Mouse (Mus musculus) MEL (cell line): Measurements from ENCODE around the gene Zfp553. TPM values are rescaled to one million over a fixed set of nuclear protein-coding genes. Genes with fewer than 3 reads are reported as not detected.
A peak's percentile ranks its signal among the peaks of the same experiment; 100 is the strongest.

Source experiments
- DNase-seq: peaks from one replicate; pipeline ENCODE4 v3.0.0; 2011; ENCODE audit warnings: low read depth, low spot score
- H3K27ac ChIP-seq: 2 replicates; pipeline ENCODE4 v1.5.1; 2012; ENCODE audit warnings: low read depth, mild to moderate bottlenecking, control low read depth, low read length, moderate library complexity; ENCODE audit not compliant: control insufficient read depth
- H3K27me3 ChIP-seq, 2 experiments: fragments of 150-350 bp in 1 of 2; sonication (generic) in 1 of 2; 2 replicates each; pipeline ENCODE4 v1.6.1; 2012; ENCODE audit warnings: low read length in 2 of 2, mild to moderate bottlenecking in 2 of 2, improper control_type of control experiment in 1 of 2, moderate library complexity in 1 of 2; ENCODE audit not compliant: insufficient read depth in 2 of 2, control insufficient read depth in 1 of 2
- H3K36me3 ChIP-seq, 2 experiments: 2 replicates each; pipeline ENCODE4 v1.6.1; 2012 to 2014; ENCODE audit warnings: low read length in 2 of 2, improper control_type of control experiment in 1 of 2, inconsistent platforms in 1 of 2, mild to moderate bottlenecking in 1 of 2; ENCODE audit not compliant: insufficient read depth in 2 of 2, control insufficient read depth in 1 of 2
- H3K4me1 ChIP-seq, 2 experiments: fragments of 150-350 bp in 1 of 2; sonication (generic) in 1 of 2; 2 replicates each; pipeline ENCODE4 v1.6.1; 2012; ENCODE audit warnings: low read length in 2 of 2, improper control_type of control experiment in 1 of 2, mild to moderate bottlenecking in 1 of 2; ENCODE audit not compliant: insufficient read depth in 2 of 2, control insufficient read depth in 1 of 2
- H3K4me3 ChIP-seq, 2 experiments: fragments of 150-350 bp in 1 of 2; sonication (generic) in 1 of 2; 2 replicates each; pipeline ENCODE4 v1.5.1; 2012; ENCODE audit warnings: low read depth in 2 of 2, low read length in 2 of 2, mild to moderate bottlenecking in 2 of 2, moderate library complexity in 2 of 2, control low read depth in 1 of 2, improper control_type of control experiment in 1 of 2; ENCODE audit not compliant: control insufficient read depth in 1 of 2, insufficient read depth in 1 of 2
- H3K79me2 ChIP-seq: 2 replicates; pipeline ENCODE4 v1.6.1; 2012; ENCODE audit warnings: mild to moderate bottlenecking, low read length, moderate library complexity; ENCODE audit not compliant: control insufficient read depth, poor library complexity, insufficient read depth
- H3K9ac ChIP-seq: 2 replicates; pipeline ENCODE4 v1.6.1; 2012; ENCODE audit warnings: low read depth, mild to moderate bottlenecking, control low read depth, low read length, moderate library complexity; ENCODE audit not compliant: control insufficient read depth, poor library complexity, severe bottlenecking
- H3K9me3 ChIP-seq: fragments of 150-350 bp; sonication (generic); replicated peaks from 2 replicates; pipeline ENCODE4 v1.6.1; 2012; ENCODE audit warnings: mild to moderate bottlenecking, low read length, improper control_type of control experiment, moderate library complexity; ENCODE audit not compliant: insufficient read depth
- BHLHE40 ChIP-seq: IDR thresholded peaks from 2 replicates; pipeline ENCODE4 v1.6.1; 2012; ENCODE audit warnings: low read depth, mild to moderate bottlenecking, inconsistent platforms, low read length, improper control_type of control experiment, borderline replicate concordance
- CHD2 ChIP-seq: IDR thresholded peaks from 2 replicates; pipeline ENCODE4 v1.6.1; 2011; ENCODE audit warnings: low read length, improper control_type of control experiment
- EP300 ChIP-seq, 2 experiments: IDR thresholded peaks; 2 replicates each; pipeline ENCODE4 v1.6.1; 2011; ENCODE audit warnings: improper control_type of control experiment in 2 of 2, low read length in 2 of 2, low read depth in 1 of 2, mild to moderate bottlenecking in 1 of 2
- ETS1 ChIP-seq: IDR thresholded peaks from 2 replicates; pipeline ENCODE4 v1.6.1; 2012; ENCODE audit warnings: low read depth, mild to moderate bottlenecking, inconsistent platforms, low read length, improper control_type of control experiment, moderate library complexity
- GATA1 ChIP-seq: IDR thresholded peaks from 2 replicates; pipeline ENCODE4 v1.6.1; 2011; ENCODE audit warnings: low read depth, low read length, improper control_type of control experiment
- HCFC1 ChIP-seq: IDR thresholded peaks from 2 replicates; pipeline ENCODE4 v1.6.1; 2012; ENCODE audit warnings: low read depth, mild to moderate bottlenecking, inconsistent platforms, low read length, improper control_type of control experiment, moderate library complexity
- JUND ChIP-seq: IDR thresholded peaks from 2 replicates; pipeline ENCODE4 v1.6.1; 2011; ENCODE audit warnings: low read depth, mild to moderate bottlenecking, improper control_type of control experiment, low read length
- KAT2A ChIP-seq: conservative IDR thresholded peaks from 2 replicates; pipeline ENCODE4 v1.6.1; 2012; ENCODE audit warnings: low read depth, low read length, improper control_type of control experiment, inconsistent platforms
- MAX ChIP-seq: IDR thresholded peaks from 2 replicates; pipeline ENCODE4 v1.6.1; 2011; ENCODE audit warnings: low read length, improper control_type of control experiment
- MAZ ChIP-seq: IDR thresholded peaks from 2 replicates; pipeline ENCODE4 v1.6.1; 2012; ENCODE audit warnings: low read depth, mild to moderate bottlenecking, inconsistent platforms, low read length, improper control_type of control experiment
- MXI1 ChIP-seq: IDR thresholded peaks from 2 replicates; pipeline ENCODE4 v1.6.1; 2011; ENCODE audit warnings: mild to moderate bottlenecking, low read depth, low read length, improper control_type of control experiment
- MYC ChIP-seq: IDR thresholded peaks from 2 replicates; pipeline ENCODE4 v1.6.1; 2011; ENCODE audit warnings: low read depth, mild to moderate bottlenecking, low read length, improper control_type of control experiment, moderate library complexity
- NRF1 ChIP-seq: IDR thresholded peaks from 2 replicates; pipeline ENCODE4 v1.6.1; 2014; ENCODE audit warnings: low read depth, mild to moderate bottlenecking, inconsistent platforms, low read length, improper control_type of control experiment, moderate library complexity; ENCODE audit not compliant: poor library complexity, insufficient read depth, severe bottlenecking
- POLR2A ChIP-seq, 2 experiments: IDR thresholded peaks; 2 replicates each; pipeline ENCODE4 v1.6.1; 2011 to 2012; ENCODE audit warnings: low read length in 2 of 2, mild to moderate bottlenecking in 2 of 2, control low read depth in 1 of 2, improper control_type of control experiment in 1 of 2, low read depth in 1 of 2, moderate library complexity in 1 of 2; ENCODE audit not compliant: control insufficient read depth in 1 of 2, insufficient read depth in 1 of 2, poor library complexity in 1 of 2
- POLR2AphosphoS2 ChIP-seq: IDR thresholded peaks from 2 replicates; pipeline ENCODE4 v1.6.1; 2011; ENCODE audit warnings: low read length, improper control_type of control experiment
- POLR2AphosphoS5 ChIP-seq: IDR thresholded peaks from 2 replicates; pipeline ENCODE4 v1.6.1; 2012; ENCODE audit warnings: low read depth, borderline replicate concordance, mild to moderate bottlenecking, inconsistent platforms, low read length, moderate library complexity, mixed read lengths
- RAD21 ChIP-seq: IDR thresholded peaks from 2 replicates; pipeline ENCODE4 v1.6.1; 2011; ENCODE audit warnings: mild to moderate bottlenecking, low read depth, low read length, improper control_type of control experiment
- RCOR1 ChIP-seq: IDR thresholded peaks from 2 replicates; pipeline ENCODE4 v1.6.1; 2012; ENCODE audit warnings: low read depth, mild to moderate bottlenecking, inconsistent platforms, low read length, improper control_type of control experiment
- SIN3A ChIP-seq: IDR thresholded peaks from 2 replicates; pipeline ENCODE4 v1.6.1; 2012; ENCODE audit warnings: low read length, improper control_type of control experiment, inconsistent platforms
- SMC3 ChIP-seq: IDR thresholded peaks from 2 replicates; pipeline ENCODE4 v1.6.1; 2011; ENCODE audit warnings: low read depth, low read length, improper control_type of control experiment
- TAL1 ChIP-seq: IDR thresholded peaks from 2 replicates; pipeline ENCODE4 v1.6.1; 2012; ENCODE audit warnings: mild to moderate bottlenecking, inconsistent platforms, low read length, moderate library complexity, mixed read lengths
- TBP ChIP-seq: IDR thresholded peaks from 2 replicates; pipeline ENCODE4 v1.8.0; 2011; ENCODE audit warnings: low read depth, low read length, improper control_type of control experiment
- TCF12 ChIP-seq: IDR thresholded peaks from 2 replicates; pipeline ENCODE4 v1.6.1; 2014; ENCODE audit warnings: low read depth, mild to moderate bottlenecking, inconsistent platforms, low read length, improper control_type of control experiment, moderate library complexity
- USF1 ChIP-seq: IDR thresholded peaks from 2 replicates; pipeline ENCODE4 v1.6.1; 2014; ENCODE audit warnings: low read depth, mild to moderate bottlenecking, inconsistent platforms, low read length, improper control_type of control experiment, moderate library complexity
- USF2 ChIP-seq, 2 experiments: IDR thresholded peaks; 2 replicates each; pipeline ENCODE4 v1.6.1; 2011 to 2012; ENCODE audit warnings: improper control_type of control experiment in 2 of 2, low read length in 2 of 2, borderline replicate concordance in 1 of 2, inconsistent platforms in 1 of 2, low read depth in 1 of 2, mild to moderate bottlenecking in 1 of 2; ENCODE audit not compliant: insufficient read depth in 1 of 2
- ZNF384 ChIP-seq: IDR thresholded peaks from 2 replicates; pipeline ENCODE4 v1.6.1; 2012; ENCODE audit warnings: low read depth, mild to moderate bottlenecking, inconsistent platforms, low read length, improper control_type of control experiment
- polyA plus RNA-seq, 2 experiments: library from polyadenylated mRNA; stranded (reverse) in 1 of 2; unstranded in 1 of 2; fragments of >175 nt in 1 of 2; fragments of >200 nt in 1 of 2; gene quantifications; 2 replicates each; pipeline versions ENCODE4 v1.2.1 to v1.2.4; 2012; ENCODE audit warnings: low replicate concordance in 2 of 2, low read depth in 1 of 2; ENCODE audit not compliant: insufficient read length in 2 of 2, insufficient read depth in 1 of 2, missing spikeins in 1 of 2
- total RNA-seq: library from RNA; depleted of rRNA; stranded (reverse); fragments of 300-350 nt; gene quantifications from 2 replicates; pipeline ENCODE4 v1.2.3, GENCODE M21; 2012

Gene Zfp553
- total and polyA plus RNA-seq, 3 experiments = 14.6 to 19.0 TPM; not detected in 1

DNA sequence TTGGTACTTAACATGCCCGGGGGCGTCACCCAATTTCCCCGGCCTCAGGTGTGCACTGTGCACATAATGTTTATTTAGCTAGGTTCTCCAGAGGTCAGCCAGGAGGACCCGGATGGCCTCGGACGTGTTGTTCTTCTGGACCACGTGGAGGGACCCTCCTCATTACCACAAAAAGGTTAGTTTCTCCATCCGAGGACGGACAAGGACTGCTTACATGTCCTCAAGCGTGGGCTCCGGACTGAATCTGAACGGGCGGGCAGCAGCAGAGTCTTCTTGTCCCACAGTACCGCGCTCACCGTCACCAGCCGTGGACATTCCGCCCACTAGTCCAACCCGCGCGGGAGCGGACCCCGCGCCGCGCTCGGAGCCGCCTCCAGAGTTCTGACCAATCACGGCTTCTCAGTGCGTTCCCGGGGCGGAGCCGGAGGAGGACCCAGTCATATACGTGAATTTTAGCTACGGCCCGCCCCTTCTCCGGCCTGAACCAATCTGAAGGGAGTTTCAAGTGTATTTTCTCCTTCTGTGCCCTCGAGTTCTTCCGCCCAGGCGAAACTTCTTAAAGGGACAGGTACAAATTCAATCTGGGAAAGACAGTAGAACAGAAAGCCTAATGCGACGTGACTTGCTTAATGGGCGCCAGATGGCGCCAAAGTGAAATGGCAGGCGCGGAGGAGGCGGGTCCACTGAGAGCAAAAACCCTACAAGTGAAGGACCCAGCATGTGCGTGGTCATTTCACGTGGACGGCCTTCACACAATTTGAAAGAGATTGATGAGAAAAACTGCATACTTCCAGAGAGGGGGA, 27.6 kb downstream of the Zfp553 start, which contains the start of gene Dctpp1 (continued):
- TF ChIP-seq ETS1 = 0 out of 2 replicates have a peak, but pooled peaks have one; percentile 42
- no peak for TF ChIP-seq JUND
- no peak for TF ChIP-seq KAT2A
- TF ChIP-seq NRF1 = no peak; the same call in 1 of the 2 replicates
- peak; percentile 90 for TF ChIP-seq MXI1
- peak; percentile 99 for TF ChIP-seq SIN3A
- TF ChIP-seq ZNF384 = 0 out of 2 replicates have a peak, but pooled peaks have one; percentile 20
- no peak for TF ChIP-seq TAL1
- peak; percentile 93 for TF ChIP-seq MYC
- peak; percentile 49; the same call in 1 of the 2 replicates for TF ChIP-seq TBP
- TF ChIP-seq MAX = peak; percentile 92
- TF ChIP-seq RAD21 = peak; percentile 70
- TF ChIP-seq USF2 (IDR thresholded peaks at IDR 0.05; ENCODE audit: borderline replicate concordance in 1 of 2, insufficient read depth in 1 of 2, low read depth in 1 of 2, low read length in 2 of 2) = no peak
- peak; percentile 74 to 90 for TF ChIP-seq POLR2A (IDR thresholded peaks at IDR 0.05; ENCODE audit: control insufficient read depth in 1 of 2, insufficient read depth in 1 of 2, low read depth in 1 of 2, low read length in 2 of 2, poor library complexity in 1 of 2)
- TF ChIP-seq POLR2AphosphoS2 = peak; percentile 74
- no peak for TF ChIP-seq GATA1

DNA sequence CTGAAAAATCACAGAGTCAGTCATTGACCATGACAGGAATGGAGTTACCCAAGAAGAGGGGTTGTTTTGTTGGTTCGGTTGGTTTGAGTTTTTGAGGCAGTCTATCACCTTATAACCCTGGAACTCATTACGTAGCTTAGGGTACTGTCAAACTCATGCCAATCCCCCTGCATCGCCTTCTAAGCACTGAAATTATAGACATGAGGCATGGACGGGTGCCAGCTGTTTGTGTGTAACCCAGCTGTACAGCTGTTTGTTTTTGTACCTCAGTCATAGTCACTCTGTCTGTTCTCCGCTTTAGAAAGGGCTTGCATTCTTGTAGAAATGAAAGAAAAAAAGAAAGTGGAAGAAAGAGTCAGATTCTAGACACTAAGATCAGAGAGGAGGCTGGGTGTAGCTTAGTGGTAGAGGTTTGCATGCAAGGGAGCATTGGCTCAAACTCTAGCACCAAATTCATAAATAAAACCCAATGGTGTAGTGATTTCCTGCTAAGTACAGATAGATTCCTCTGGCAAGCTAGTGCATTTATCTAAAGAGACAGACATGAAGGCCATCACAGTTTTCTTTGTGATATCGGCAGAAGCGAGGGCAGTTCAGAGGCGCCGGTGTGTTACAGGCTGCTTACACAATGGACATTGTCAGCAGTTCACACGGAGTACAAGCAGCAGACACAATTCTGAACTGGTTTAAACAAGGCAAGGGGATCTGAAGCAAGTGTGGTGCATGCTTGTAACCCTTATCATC, 29.5 kb downstream of the Zfp553 start:
- peaks cover 17 to 26% of the 10 kb centered on the region in 2 experiments for H3K4me1 ChIP-seq

More for the DNA sequence above, 29.5 kb downstream of the Zfp553 start:
- Histone ChIP-seq H3K36me3 (peaks cover 0 to 30% of the 10 kb centered on the region in 2 experiments; a peak in 2 of 4 replicates), H3K9me3 (no peaks in the 10 kb centered on the region), H3K79me2 (peaks cover 11% of the 10 kb centered on the region), H3K27me3 (no peaks in the 10 kb centered on the region), H3K27ac (peak overlapping the region; percentile 45), H3K9ac (no peak overlapping the region; the same call in 1 of the 2 replicates), H3K4me3 (peak overlapping the region in 1 of 2 experiments; percentile 19; a peak in 2 of 4 replicates)
- DNase-seq = peak; percentile 67
- TF ChIP-seq RAD21 (no peak), EP300 (IDR thresholded peaks at IDR 0.05; ENCODE audit: low read depth in 1 of 2, low read length in 2 of 2) (peak; percentile 57 to 80), RCOR1 (peak; percentile 84), BHLHE40 (no peak), ETS1 (peak; percentile 54; the same call in 1 of the 2 replicates), MAX (no peak), HCFC1 (no peak), SMC3 (no peak), JUND (no peak), MAZ (no peak), POLR2AphosphoS5 (no peak), TAL1 (peak; percentile 74), USF1 (no peak), GATA1 (peak; percentile 71), CHD2 (no peak), TCF12 (peak; percentile 89), SIN3A (peak; percentile 61)
